Mouse (Mus musculus) heart, adult 9 months (tissue): Measurements from ENCODE around the gene Gm38655.
A peak's percentile ranks its signal among the peaks of the same experiment; 100 is the strongest.
"Not testable (repeated sequence)": the region's sequence is repeated elsewhere in the genome, so short reads cannot be mapped to it uniquely, and the experiment has no call there.

ENCODE experiments used
- DNase-seq, 2 experiments: peaks; one replicate each; pipeline ENCODE4 v3.0.0; 2022; ENCODE audit warnings: low spot score in 2 of 2

The Gm38655 gene

GRCm38 (mm10) chr17:25169706-25170105, 5.6 kb downstream of the Gm38655 start:
- DNase-seq = no peak

- no peak for DNase-seq
Measured at GRCm38 (mm10) chr17:25165970-25166671, 9.2 kb downstream of the Gm38655 start.

GRCm38 (mm10) chr17:25164770-25165169, 10.5 kb downstream of the Gm38655 start:
- no peak for DNase-seq

- no peak for DNase-seq
Measured at GRCm38 (mm10) chr17:25163387-25163786, 11.9 kb downstream of the Gm38655 start.

GRCm38 (mm10) chr17:25162161-25162560, 13.1 kb downstream of the Gm38655 start, which contains the start of gene Ccdc154:
TSS of gene Ccdc154 (plus strand) at chr17:25162461.
- DNase-seq = no peak

GRCm38 (mm10) chr17:25139960-25140359, 35.3 kb downstream of the Gm38655 start:
- DNase-seq = no peak

GRCm38 (mm10) chr17:25138803-25139202, 36.5 kb downstream of the Gm38655 start:
- no peak for DNase-seq

- no peak for DNase-seq
Measured at GRCm38 (mm10) chr17:25135622-25136021, 39.6 kb downstream of the Gm38655 start.

- peak; percentile 95 for DNase-seq
Measured at GRCm38 (mm10) chr17:25133275-25133698, 42.0 kb downstream of the Gm38655 start, which contains the start of gene Clcn7. TSS of gene Clcn7 (plus strand) at chr17:25133391.

- DNase-seq = no peak
Measured at GRCm38 (mm10) chr17:25130060-25130459, 45.2 kb downstream of the Gm38655 start.

GRCm38 (mm10) chr17:25127681-25128080, 47.6 kb downstream of the Gm38655 start:
- DNase-seq = no peak

- peak in 1 of 2 experiments; percentile 31 for DNase-seq
Measured at GRCm38 (mm10) chr17:25127079-25127478, 48.2 kb downstream of the Gm38655 start.

- not testable (repeated sequence) for DNase-seq
Measured at GRCm38 (mm10) chr17:25125442-25126060, 49.7 kb downstream of the Gm38655 start.

GRCm38 (mm10) chr17:25123979-25124378, 51.3 kb downstream of the Gm38655 start:
- no peak for DNase-seq
